Mouse (Mus musculus) heart, adult 11 months (tissue): ENCODE measurements around the gene Cox4i1.

Experiments used
- DNase-seq: peaks from one replicate; pipeline ENCODE4 v3.0.0; 2022

Cox4i1 gene

GRCm38 (mm10) chr8:120665726-120666455, 2.1 kb upstream of the Cox4i1 start:
- DNase-seq, result no peak

DNA sequence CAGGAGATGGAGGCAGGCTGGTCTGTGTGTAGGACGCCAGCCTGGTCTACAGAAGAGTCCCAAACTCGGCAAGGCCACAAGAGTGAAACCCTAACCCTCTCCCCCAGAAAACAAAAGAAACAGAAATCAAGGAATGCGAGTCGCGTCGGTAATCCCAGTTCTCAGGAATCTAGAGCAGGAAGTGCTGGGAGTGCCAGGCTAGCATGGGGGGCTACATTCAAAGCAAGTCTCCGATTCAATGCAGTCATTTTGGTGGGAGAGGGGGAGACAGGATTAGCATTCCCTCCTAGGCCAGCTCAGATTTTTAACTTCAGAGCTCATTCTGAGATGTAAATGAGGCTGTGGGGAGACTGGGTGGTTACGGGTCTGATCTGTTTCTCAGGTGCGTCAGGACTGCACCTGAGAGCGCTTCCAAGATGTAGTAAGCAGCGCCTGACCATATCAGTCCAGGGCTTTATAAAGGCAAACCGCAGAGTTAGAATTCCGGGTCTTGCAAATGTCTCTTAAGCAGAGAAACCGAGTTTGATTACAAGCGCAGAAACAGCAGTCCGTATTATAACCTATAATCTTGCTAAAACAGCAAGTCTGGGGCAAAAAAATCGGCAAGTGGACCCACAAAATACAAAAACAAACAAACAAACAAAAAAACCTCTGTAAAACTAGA, 1.1 kb upstream of the Cox4i1 start:
- no peak for DNase-seq

GRCm38 (mm10) chr8:120668374-120668905, 418 bp downstream of the Cox4i1 start, which contains the start of gene Emc8:
Emc8 (minus strand) TSS chr8:120668573.
- no peak for DNase-seq

DNA sequence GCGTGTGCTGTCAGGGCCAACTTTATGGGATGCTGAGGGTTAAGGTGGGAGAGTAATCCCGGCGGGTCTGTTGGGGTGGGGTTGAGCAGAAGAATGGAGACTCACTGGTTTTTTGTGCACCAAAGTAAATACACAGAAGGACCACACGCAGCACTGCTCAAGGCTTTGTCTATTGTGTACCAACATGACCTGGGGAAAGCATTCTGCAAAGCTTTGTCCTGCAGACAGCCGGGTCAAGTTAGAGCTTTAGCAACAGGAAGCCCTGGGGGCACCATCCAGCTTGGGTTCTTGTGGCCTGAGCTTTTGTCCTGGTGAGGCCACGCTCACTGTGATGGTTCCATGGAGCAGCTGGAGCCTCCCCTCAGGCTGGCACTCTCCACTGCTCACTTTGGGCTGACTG, 3.8 kb downstream of the Cox4i1 start:
- no peak for DNase-seq

DNA sequence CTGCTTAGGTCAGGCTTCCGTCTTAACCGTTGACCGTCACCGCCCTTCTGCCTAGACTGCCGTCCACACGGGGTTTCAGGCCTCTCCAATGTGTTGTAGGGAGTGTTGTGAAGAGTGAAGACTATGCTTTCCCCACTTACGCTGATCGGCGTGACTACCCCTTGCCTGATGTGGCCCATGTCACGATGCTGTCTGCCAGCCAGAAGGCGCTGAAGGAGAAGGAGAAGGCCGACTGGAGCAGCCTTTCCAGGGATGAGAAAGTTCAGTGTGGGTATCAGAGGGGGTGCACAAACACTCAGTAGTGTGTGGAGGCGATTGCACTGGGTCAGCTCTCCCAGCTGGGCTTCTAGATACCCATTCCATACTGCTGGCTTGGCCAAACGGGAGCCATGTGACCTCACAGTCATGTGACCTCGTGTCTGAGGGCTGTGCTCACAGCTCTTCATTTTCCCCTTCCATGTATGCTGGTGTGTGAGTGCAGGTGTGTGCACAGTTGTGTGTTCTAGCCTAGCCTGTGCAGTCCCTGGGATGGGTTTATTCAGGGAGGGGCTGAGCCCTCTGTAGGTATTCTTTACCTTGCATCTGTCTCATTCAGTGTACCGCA, 4.7 kb downstream of the Cox4i1 start:
- DNase-seq, result peak; percentile 92

GRCm38 (mm10) chr8:120673298-120673697, 5.3 kb downstream of the Cox4i1 start:
- peak; percentile 85 for DNase-seq

- no peak for DNase-seq
Observed at GRCm38 (mm10) chr8:120675718-120676117, 7.7 kb downstream of the Cox4i1 start.

DNA sequence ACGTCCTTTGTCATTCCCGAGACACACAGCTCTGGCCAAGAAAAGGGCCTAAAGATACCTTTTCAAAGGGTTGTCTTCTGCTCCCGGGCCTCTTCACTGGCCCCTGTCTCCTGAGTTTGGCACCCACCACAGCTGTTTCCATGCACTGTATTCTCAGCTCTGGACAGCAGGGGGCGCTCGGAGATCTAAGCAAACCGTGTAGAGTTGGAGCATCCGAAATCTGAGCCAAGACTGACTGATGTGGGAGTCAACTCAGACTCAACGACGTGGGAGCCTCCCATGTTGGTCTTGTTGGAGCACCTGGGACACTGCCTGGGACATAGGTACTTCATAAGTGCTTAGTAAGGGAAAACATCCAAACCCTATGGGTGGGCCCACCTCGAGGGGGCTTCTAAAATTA, 10.4 kb downstream of the Cox4i1 start:
- peak; percentile 97 for DNase-seq

- no peak for DNase-seq
Observed at GRCm38 (mm10) chr8:120679629-120680387, 11.8 kb downstream of the Cox4i1 start.

DNA sequence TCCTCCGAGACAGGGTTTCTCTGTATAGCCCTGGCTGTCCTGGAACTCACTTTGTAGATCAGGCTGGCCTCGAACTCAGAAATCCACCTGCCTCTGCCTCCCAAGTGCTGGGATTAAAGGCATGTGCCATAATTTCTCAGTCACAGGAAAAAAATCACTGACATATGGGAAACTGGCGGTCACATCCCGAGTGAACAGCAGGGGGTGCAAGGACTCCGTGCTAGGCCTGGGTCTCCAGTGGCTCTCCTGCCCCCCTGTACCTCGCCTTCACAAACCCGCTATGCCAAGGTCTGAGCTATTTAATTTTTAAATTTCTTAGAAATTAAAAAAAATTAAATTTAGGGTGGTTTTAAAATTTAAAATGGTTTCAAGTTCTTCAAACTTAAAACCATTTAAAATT, 12.4 kb downstream of the Cox4i1 start:
- DNase-seq, result peak; percentile 89

DNA sequence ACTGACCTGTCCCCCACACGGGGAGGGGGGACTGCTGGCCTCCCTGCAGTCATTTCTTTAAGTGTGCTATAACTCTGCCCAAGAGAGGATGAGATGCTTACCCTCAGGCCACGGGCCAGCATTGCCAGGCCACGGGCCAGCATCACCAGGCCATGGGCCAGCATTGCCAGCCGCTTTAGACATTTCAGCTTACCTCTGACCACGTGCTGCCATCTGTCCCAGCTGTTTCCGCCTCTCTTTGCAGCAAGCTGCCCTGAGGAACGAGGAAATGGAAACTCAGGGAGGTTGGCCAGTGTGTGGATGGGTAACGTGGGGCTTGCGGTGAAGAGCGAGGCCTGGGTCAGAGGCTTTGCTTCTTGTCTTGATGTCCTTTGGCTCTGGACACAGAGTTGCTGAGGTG, 13.1 kb downstream of the Cox4i1 start:
- DNase-seq, result peak; percentile 92

DNA sequence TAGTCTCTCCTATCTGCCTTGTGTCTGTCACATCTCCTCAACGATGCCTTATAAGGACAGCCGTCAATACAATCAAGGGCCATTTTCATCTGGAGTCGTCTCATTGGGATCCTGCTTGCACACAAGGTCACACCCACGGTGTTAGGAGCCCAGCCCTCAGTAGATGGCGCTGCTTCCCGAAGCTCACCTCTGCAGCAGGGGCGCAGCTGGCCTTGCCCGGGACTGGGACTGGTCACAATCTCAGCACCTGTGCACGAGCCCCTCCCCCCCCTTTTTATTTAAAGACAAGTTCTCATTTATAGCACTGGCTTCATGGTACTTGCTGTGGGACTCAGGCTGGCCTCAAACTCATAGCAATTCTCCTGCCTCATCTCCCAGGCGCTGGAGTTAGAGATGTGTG, 15.6 kb downstream of the Cox4i1 start:
- peak; percentile 97 for DNase-seq

GRCm38 (mm10) chr8:120684082-120684481, 16.1 kb downstream of the Cox4i1 start:
- DNase-seq, result no peak

- peak; percentile 98 for DNase-seq
Observed at GRCm38 (mm10) chr8:120685097-120685496, 17.1 kb downstream of the Cox4i1 start.

- peak; percentile 91 for DNase-seq
Observed at GRCm38 (mm10) chr8:120685591-120685990, 17.6 kb downstream of the Cox4i1 start.

DNA sequence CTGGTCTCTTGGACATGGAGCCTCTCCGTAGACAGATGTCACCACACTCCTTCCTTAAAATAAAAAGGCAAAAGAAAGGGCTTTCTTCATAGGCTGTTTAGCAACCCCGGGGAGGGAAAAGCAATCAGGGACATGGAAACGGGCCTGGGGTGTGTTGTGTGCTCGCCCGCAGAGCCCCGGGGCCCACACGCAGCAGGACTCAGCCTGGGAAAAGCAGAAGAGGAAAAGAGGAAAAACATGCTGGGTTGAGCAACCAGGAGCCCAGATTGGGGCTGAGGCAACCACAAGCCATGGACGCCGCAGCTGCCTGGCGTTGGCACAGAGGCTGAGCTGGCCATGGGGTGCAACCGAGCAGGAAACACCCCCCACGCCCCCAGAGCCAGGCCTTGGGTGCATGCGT, 18.0 kb downstream of the Cox4i1 start:
- DNase-seq, result peak; percentile 99

- DNase-seq, result peak; percentile 92
Observed at GRCm38 (mm10) chr8:120686576-120686975, 18.6 kb downstream of the Cox4i1 start.

GRCm38 (mm10) chr8:120687786-120688185, 19.8 kb downstream of the Cox4i1 start:
- peak; percentile 98 for DNase-seq

DNA sequence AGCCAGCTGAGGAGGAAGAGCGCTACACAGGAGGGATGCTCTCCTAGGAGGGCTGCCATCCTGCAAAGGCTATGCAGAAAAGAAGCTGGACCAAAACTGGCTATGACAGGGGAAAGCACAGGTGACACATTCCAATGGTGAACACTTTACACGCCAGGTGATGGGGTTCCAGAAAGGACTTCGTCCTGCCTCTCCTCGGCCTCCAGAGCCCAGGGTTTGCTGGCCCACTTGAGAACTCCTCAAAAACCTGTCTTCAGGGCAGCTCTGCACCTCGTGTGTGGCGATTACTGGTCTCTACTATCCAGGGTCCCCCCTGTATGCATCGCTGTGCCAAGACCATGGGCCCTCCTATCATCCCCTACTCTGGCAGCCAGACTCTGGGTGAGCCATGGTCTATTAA, 20.5 kb downstream of the Cox4i1 start:
- DNase-seq, result peak; percentile 91

GRCm38 (mm10) chr8:120692934-120693333, 24.9 kb downstream of the Cox4i1 start:
- DNase-seq, result no peak

- peak; percentile 91 for DNase-seq
Observed at GRCm38 (mm10) chr8:120693861-120694493, 26.0 kb downstream of the Cox4i1 start.

DNA sequence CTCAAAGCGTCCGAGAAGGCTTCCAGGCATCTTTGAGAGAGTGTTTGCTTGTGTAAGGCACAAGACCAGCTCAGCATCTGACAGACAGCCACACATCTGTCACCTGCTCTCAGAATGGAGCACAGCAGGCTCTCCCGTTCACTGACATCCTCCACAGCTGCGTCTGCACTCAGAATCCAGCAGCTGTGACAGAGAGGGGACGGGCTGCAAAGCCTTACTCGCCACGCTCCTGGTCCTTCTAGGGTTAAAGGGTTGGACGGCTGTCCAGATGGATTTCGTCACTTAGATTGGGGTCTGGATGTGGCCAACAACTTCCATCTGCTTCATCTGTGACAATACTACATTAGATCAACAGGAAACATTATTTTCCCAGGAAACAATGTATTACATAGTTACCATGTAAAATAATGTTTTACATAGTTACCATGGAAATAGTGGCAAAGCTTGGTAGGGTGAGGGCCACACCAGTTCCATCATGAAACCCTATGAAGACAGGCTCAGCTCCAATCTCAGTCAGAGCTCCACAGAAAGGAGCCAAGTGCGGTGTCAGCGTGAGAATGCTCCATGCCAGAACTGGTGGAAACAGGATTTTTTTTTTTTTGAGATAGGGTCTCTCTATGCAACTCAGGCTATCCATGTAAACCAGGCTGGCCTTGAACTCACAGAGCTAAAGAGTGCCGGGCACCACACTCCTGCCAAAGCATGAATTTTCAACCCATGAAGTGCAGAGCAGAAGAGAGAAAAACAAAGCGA, 28.6 kb downstream of the Cox4i1 start:
- peak; percentile 96 for DNase-seq
